Mouse (Mus musculus): ENCODE results near the gene Phkg1.
"Not testable (repeated sequence)": the region's sequence is repeated elsewhere in the genome, so short reads cannot be mapped to it uniquely, and the experiment has no call there.

Gene Phkg1

DNA sequence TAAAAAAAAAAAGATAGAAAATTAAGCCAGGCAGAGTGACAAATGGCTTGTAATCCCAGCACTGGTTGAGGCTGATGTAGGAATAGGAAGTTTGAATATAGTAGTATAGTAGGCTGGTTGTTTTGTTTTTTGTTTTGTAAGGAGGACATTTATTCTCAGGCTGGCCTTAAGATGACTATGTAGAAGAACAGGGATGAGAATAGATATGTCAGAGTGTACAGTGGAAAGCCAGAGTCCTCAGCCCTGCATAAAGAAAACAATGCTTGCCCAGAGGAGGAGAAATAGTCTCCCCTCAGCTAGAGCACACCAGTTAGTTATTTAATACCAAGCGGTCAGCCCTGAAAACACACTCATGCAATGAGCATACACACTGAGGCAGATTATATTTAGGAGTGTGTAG lies at the start of gene Phkg1:
Gene Phkg1, minus strand, starts transcription at position 101 of the 400 bp plus-strand sequence.
- no peak for DNase-seq (ENCODE audit: low spot score)

DNA sequence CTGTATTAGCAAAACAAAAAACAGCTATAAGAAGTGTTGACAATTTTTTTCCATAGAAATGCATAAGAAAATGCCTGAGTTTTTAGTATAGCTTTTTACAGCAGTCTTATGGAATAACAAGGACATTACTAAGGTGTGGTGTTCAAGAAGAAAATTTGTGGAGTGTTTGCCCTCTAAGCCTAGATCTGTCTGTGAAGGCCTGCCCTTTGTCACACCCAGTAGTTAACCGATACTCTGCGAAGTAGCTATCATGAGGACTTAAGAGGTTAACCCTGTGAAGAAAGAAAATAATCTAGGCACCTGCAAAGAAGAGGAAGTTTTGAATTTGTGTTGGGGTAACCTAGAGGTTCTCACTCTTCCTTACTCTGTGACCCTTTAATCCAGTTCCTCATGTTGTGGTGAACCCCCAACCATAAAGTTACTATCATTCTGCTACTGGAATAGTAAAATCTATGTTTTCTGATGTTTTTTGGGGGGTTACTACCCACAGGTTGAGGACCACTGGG lies 49.2 kb upstream of the Phkg1 start:
- no peak for DNase-seq (ENCODE audit: low spot score)

DNA sequence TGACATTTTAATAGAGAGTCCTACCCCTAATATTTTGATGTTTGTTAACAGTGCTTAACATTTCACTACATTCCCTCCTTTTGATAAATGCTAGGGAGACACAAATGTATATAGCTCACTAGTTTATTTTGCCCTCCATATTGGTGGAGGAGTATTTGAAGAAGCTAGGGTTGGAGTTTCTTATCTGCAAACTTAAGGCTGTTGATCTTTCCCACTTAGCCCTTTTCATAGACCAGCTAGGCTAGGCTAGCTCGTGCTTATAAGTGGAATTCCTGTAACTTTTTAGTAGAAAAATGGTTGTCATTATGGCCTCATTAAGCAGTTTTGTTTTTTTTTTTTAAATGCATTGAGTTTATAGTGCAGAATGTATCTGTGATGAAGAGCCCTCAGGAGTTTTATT lies 45.1 kb upstream of the Phkg1 start:
- DNase-seq (ENCODE audit: low spot score), result no peak

DNA sequence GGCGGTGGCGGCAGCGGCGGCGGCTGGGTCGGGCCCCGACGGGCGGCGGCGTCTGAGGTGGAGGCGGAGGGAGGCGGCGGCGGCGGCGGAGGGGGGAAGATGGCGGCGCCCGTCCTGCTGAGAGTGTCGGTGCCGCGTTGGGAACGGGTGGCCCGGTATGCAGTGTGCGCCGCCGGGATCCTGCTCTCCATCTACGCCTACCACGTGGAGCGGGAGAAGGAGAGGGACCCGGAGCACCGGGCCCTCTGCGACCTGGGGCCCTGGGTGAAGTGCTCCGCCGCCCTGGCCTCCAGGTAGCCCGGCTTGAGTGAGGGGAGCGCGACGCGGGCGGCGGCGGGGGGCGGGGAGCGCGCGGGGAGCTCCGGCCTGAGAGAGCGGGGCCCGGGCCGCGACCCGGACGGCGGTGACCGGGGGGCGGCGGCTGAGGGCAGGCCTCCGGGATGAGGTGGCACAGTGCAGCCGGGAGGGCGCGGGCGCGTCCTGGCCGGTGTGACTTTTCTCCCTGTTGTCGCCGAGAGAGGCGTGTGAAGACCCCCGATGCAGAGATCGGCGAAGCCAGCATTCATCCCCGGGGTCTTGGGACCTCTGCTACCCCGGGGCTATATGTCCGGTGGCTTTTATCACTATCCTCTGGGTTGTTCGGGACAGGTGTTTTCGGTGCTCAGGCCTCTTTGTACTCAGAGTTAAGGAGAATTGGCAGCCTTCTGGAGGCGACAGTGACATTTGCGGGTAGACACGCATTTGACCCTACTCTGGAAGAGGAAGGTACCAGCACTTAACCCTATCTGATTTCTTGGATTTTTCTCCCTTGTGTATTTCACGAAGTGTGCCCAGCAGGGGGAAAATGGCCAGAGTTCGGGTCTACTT lies 44.0 kb upstream of the Phkg1 start:
- DNase-seq (ENCODE audit: low spot score), result peak; percentile 21

DNA sequence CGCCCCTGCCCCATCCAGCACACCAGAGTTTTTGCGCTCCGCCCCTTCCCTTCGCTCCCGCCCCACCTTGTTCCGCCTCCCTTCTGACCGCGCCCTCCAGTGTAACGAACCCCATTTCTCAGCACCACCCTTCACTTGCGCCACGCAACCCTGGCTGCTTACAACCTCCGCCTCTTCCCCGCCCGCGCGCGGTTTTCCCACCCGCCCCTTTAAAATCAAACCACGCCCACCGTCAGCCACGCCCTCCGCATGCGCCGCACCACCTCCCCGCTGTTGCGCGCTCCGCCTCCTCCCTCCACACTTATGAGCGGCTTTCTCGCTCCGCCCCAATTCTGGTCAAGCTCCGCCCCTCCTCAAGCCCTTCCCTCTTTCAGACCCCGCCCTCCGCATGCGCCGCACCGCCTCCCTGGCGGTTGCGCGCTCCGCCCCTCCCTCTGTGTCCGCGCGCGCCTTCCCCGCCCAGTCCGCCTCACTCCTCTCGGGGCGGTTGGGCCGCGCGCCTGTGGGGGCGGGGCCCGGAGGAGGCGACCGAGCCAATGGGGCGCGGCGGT lies 43.2 kb upstream of the Phkg1 start, which contains the start of gene Vkorc1l1:
Gene Vkorc1l1, plus strand, starts transcription at position 476 of the 551 bp plus-strand sequence.
- DNase-seq (ENCODE audit: low spot score), result peak; percentile 99

DNA sequence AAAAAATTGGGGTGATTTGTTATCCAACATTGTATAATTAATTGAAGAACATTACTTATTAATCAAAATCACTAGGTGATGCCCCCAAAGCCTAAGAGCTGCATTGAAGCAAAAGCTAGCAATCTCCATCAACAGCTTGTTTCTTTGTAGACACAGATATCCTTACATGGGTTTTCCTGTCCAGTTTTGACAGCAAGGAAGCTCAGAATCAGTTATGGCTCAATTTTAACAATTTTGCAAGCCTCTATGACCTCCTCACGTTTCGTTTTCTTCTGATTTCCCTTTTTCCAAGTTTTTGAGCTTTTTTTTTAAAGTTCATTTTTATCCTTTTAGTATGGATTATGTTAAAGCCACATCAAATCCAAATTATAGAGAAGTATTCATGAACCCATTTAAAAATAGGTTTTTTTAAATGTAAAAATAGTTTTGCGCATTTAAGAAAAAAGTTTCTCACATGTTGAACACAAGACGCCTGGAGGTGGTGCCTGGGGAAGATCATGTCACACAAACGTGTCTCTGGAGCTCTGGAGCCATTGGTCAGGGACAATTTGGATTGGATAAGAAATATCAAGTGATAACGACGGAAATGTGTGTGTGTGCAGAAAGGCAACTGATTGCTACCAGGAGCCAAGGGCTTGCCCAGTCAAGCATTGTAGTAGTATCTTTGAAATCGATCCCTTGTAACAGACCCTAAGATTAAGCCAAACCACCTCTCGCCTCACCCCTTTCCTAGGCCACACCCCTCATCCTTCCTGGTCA lies 42.6 kb upstream of the Phkg1 start:
- DNase-seq (ENCODE audit: low spot score), result no peak

DNA sequence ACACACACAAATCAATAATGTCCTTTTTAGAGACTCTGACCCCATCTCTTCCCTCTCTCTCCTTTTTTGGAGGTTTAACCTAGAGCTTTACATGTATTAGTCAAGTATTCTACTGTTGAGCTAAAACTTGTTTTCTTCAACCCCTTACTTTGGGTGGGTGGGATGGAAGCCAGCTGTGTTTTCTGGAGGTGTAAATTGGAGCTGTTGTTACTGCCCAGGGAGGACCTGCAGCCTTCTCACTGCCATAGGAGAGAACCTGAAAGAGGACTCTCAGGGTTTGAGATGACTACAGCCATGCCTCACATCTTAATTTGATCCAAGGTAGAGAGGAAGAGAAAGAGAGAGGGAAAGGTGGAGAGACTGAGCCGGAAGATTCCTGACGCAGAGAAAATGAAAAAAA lies 41.9 kb upstream of the Phkg1 start:
- DNase-seq (ENCODE audit: low spot score), result no peak

DNA sequence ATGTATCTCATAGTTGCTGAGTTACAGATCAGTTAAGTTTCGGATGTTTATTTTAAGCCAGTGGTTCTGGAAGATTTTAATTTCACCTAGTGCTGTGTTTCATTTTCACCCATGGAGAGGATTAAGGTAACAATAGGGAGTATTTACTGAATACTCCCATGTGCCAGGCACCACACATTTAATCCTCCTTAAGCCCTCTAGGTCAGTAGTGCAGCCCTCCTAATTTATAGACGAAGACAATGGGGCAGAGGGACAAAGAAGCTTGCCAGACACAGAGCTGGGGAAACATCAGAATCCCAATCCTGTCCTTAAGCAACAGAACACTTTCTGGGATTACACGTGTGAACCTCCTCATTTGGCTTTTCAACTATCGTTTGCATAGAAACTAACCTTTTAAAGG lies 38.6 kb upstream of the Phkg1 start:
- no peak for DNase-seq (ENCODE audit: low spot score)

DNA sequence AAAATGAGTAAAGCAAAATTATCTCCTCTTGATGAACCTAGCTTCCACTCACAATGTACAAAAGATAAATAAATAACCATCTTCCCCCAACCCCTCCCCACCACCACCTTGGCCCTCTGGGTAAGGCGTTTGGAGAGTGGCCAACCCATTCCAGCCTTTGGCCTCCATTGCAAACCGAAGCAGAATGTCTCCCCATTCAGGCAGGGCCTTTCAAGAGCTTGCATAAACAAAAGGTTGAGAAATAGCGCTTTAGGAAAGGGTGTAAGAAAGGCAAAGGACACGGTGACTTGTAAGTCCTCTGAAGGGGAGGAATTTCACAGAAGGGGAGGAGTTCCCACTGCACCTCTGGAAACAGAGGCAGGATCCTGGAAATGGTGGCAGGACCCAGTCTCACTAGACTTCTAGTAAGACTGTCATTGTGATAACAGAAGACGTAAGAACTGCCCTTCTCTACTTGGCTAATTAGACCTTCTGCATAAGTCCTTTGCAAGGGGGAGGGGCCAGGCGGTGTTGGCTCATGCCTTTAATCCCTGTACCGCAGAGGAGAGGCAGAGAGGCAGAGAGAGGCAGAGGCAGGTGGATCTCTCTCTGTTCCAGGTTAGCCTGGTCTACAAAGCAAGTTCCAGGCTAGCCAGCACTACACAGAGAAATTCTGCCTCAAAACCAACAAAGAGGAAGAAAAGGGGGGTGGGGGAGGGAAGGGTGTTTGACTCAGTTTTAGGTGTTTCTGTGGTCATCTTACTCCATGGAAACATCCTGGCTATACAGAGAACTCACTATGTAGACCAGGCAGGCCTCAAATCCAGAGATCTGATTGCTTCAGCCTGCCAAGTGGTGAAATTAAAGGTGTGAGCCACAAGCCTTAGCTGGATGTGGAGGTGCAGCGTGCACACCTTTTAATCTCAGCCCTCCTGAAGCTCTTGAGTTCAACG lies 31.8 kb upstream of the Phkg1 start:
- no peak for DNase-seq (ENCODE audit: low spot score)

DNA sequence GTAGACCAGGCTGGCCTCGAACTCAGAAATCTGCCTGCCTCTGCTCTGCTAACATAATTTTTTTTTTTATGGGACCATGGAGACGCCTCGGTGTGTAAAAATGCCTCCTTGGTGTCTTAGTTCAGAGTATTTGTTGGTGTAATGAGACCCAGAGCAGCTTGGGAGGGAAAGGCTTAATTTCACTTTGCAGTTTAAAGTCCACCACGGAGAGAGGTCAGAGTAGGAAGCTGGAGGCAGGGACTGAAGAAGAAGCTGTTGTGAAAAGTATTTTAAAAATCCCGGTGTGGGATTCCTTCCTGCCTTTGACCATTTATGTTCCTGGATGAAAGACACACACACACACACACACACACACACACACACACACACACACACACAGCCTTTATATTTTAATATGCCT lies 27.6 kb upstream of the Phkg1 start:
- no peak for DNase-seq (ENCODE audit: low spot score)

DNA sequence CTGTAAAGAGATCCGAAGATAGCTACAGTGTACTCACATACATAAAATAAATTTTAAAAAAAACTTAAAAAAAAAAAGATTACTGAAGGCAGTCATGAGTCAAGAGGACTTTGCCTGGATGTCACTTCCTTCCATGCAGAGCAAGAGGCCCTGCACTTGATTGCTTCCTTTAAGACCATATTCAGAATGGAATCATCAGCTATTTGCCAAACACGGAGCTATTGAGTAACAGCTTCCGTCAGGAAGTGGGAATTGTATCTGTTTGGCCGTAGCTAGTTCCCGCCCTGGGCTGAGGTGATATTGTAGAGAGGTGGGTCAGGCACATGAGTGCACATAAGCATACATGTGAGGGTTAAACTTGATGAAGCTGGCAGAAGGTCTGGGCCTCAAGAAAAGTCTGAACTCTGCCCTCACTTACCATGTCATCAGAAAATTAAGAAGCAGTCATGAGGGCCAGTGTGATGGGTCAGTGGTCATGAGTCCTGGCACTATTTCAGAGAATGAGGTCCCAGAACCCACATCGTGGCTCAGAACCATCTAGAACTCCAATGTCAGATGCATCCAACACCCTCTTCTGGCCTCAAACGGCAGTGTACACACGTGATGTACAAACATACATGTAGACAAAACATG lies 26.6 kb upstream of the Phkg1 start:
- no peak for DNase-seq (ENCODE audit: low spot score)

DNA sequence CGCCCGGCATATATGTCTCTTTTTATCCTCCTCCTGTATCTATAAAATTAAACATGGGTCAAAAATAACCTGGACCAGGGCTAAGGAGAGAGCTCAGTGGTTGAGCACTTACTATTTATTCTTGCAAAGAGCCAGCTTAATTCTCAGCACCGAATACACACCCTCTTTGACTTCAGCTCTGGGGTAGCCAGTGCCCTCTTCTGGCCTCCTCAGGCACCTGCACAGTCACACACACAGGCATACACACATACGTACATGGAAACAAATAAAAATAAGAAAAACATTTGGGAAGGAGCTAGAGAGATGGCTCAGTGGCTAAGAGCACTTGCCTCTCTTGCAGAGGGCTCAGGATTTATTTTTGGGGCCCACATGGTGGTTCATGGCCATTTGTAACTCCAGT lies 23.6 kb upstream of the Phkg1 start:
- no peak for DNase-seq (ENCODE audit: low spot score)

DNA sequence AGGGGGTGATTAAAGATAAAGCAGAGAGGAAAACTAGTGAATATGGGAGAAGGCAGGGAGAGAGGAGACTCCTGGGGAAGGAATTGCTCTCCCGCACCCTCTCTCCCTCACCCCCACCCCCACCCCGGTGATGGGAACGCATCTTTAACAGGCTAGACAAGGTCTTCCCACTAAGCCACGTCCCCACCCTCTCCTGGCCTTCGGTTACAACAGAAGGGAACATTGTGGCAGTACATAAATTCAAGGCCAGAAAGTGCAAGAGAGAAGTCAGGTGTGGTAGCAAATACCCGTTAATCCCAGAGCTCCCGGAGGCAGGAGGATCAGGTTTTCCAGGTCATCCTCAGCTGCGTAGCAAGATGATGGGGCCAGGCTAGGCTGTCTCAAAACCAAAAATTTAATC lies 21.0 kb upstream of the Phkg1 start:
- DNase-seq (ENCODE audit: low spot score), result no peak

DNA sequence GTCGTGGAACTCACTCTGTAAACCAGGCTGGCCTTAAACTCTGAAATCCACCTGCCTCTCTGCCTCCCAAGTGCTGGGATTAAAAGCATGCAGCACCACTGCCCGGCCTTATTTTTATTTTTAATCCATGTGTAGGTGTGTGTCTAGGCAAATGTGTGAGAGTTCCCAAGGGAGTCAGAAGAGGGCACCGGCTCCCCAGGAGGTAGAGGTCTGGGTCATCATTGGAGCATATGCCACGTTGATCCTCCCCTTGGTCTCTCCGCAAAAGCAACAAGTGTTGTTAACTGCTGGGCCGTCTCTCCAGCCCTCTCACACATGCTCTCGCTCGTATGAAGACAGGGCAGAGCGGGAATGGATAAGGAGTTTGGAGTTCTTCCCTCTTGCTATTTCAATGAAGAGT lies 20.4 kb upstream of the Phkg1 start:
- DNase-seq (ENCODE audit: low spot score), result no peak

DNA sequence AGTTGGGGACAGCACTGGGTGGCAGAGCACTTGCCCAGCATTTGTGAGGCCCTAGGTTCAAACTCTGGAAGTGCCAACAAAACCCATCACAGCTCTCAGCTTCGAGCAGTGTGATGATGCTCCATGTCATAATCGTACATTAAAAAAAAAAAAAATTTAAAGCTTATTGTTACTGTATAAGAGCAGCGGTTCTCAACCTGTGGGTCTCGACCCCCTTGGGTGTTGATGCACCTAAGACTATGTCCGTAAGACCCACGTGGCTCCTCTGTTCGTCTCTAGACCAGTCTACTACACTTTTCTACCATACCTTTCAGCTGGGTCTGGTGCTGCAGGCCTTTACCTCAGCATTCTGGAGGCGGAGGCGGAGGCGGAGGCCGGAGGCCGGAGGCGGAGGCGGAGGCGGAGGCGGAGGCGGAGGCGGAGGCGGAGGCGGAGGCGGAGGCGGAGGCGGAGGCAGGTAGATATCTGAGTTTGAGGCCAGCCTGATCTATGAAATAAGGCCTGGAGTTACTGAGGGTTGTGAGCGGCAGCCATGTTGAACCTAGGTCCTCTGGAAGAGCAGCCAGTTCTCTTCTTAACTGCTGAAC lies 19.8 kb upstream of the Phkg1 start:
- no peak for DNase-seq (ENCODE audit: low spot score)

DNA sequence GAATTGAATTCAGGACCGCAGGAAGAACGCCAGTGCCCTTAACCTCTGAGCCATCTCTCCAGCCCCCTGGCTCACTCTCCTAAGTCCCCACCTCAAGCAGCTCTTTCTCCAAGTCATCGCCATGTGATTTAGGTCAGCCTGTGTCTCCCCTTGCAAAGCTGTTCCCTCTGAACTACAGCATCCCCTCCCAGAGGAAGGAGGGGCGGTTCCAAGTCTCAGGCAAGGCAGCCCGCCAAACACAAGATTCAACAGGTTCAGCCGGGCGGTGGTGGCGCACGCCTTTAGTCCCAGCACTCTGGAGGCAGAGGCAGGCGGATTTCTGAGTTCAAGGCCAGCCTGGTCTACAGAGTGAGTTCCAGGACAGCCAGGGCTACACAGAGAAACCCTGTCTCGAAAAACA lies 17.1 kb upstream of the Phkg1 start:
- not testable (repeated sequence) for DNase-seq (ENCODE audit: low spot score)

DNA sequence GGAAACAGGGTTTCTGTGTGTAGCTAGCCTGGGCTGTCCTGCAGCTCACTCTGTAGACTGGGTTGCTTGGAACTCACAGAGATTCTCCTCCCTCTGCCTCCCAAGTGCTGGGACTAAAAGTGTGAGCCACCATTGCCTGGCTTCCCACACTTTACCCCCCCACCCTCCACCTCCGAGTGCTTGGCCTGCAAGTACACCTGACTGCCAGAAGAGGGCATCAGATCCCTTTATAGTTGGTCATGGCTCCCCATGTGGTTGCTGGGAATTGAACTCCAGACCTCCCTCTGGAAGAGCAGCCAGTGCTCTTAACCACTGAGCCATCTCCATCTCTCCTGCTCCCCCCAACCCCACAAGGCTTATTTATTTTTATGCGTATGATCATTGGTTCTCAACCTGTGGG lies 15.7 kb upstream of the Phkg1 start:
- no peak for DNase-seq (ENCODE audit: low spot score)

DNA sequence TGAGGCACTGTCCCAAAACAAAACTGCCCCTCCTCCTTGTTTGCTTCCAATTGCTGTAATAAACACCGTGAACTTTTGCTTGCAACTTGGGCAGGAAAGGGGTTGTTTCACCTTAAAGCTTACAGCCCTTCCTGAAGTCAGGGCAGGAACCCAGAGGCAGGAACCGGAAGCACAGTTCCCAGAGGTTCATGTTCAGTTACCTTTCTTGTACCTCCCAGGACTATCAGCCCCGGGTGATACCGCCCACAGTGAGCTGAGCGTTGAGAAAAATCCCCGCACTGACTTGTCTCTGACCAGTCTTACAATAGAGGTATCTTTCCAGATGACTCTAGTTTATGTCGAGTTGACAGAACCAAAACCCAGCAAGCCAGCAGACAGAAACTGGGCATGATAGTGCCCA lies 11.2 kb upstream of the Phkg1 start:
- no peak for DNase-seq (ENCODE audit: low spot score)

DNA sequence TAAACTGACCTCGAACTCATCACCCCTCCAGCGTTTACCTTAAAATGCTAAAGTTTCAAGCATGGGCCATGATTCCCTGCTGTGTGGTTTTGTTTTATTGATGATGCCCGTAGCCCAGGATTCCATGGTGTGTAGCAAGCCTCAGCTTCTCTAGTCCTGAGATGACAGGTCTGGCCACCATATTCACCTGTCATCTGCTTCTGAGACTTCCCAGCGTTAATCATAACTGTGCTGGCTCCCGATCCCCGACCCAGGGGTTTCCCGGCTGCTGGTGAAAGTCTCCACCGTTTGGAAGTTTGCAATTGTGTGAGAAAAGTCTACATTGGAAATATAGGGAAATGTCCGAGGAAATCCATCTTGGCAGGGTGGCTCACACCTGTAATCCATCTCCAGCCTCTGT lies 10.8 kb upstream of the Phkg1 start:
- DNase-seq (ENCODE audit: low spot score), result no peak

DNA sequence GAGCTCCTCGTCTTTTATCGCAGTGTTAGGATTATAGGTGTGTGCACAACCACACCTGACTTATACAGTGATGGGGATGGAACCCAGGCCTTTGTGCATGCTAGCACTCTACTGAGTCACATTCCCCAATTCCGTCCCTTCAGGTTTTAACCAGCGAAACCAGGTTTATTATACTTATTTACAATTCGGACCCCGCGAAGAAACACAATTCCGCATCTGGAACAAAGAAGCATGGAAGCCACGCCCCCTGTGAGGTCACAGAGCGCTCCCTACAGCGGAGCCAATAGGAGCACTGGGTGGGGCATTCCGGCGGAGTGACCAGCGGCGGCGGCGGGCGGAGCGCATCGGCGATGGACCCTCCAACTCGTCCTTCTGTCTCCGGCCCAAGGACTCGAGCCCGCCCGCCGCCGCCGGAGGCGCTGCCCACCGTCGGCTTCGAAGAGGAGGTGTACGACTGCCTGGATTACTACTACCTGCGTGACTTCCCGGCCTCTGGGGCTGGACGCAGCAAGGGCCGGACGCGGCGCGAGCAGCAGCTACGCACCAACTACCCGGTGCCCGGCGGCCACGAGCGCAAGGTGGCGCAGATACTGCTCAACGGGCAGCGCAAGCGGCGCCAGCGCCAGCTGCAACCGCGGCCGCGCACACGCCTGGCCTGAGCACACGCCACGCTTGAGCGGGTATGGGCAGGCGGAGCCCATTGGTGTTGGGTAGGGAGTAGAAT lies 10.1 kb upstream of the Phkg1 start, which contains the start of gene Nupr1l:
Gene Nupr1l, plus strand, starts transcription at position 299 of the 724 bp plus-strand sequence.
- DNase-seq (ENCODE audit: low spot score), result peak; percentile 81
